Mouse (Mus musculus) stomach, embryonic 15.5 days (tissue): ENCODE measurements around the gene Zfhx3. TPM values are rescaled to one million over a fixed set of nuclear protein-coding genes. Genes with fewer than 3 reads are reported as not detected.

Source experiments
- ATAC-seq: fragments of 200-750 bp; cut with Nextera tagmentation; 2 replicates; pipeline ENCODE4 v1.8.0; 2017; ENCODE audit warnings: low read depth, moderate number of reproducible peaks, moderate TSS enrichment; ENCODE audit not compliant: insufficient read depth, low FRiP score
- H3K27ac ChIP-seq: fragments of 300-500 bp; sonication (generic); 2 replicates; pipeline ENCODE4 v1.5.1; 2015; ENCODE audit warnings: mild to moderate bottlenecking, inconsistent platforms
- H3K27me3 ChIP-seq: fragments of 300-500 bp; sonication (generic); replicated peaks from 2 replicates; pipeline ENCODE4 v1.6.1; 2015; ENCODE audit warnings: inconsistent platforms
- H3K36me3 ChIP-seq: fragments of 300-500 bp; sonication (generic); 2 replicates; pipeline ENCODE4 v1.6.1; 2015; ENCODE audit warnings: inconsistent platforms
- H3K4me1 ChIP-seq: fragments of 300-500 bp; sonication (generic); 2 replicates; pipeline ENCODE4 v1.6.1; 2015; ENCODE audit warnings: inconsistent platforms
- H3K4me2 ChIP-seq: fragments of 300-500 bp; sonication (generic); 2 replicates; pipeline ENCODE4 v1.6.1; 2015; ENCODE audit warnings: mild to moderate bottlenecking, inconsistent platforms
- H3K4me3 ChIP-seq: fragments of 300-500 bp; sonication (generic); replicated peaks from 2 replicates; pipeline ENCODE4 v1.5.1; 2015; ENCODE audit warnings: inconsistent platforms
- H3K9ac ChIP-seq: fragments of 300-500 bp; sonication (generic); 2 replicates; pipeline ENCODE4 v1.6.1; 2015; ENCODE audit warnings: inconsistent platforms
- H3K9me3 ChIP-seq: fragments of 300-500 bp; sonication (generic); 2 replicates; pipeline ENCODE4 v1.6.1; 2016; ENCODE audit warnings: inconsistent platforms
- WGBS: fragments of 180-500 bp; shearing (Covaris S2); methylation state at CpG from one replicate; pipeline ENCODE4 v1.1.7; 2015; 5-methylcytosine and 5-hydroxymethylcytosine counted together
- microRNA-seq: library from miRNA; unstranded; fragments of <30 nt; microRNA quantifications from one replicate; pipeline ENCODE4, GENCODE M21; 2016
- polyA plus RNA-seq: library from polyadenylated mRNA; unstranded; fragments of >200 nt; fragmentation: Nextera tagmentation; extraction: Ambion mirVana; gene quantifications from 2 replicates; pipeline ENCODE4 v1.2.1, GENCODE M21; 2015

Gene Zfhx3
- polyA plus RNA-seq, 1 experiment from 2014 or later, result 12.9 TPM

GRCm38 (mm10) chr8:108999297-109000249, 1057.1 kb downstream of the Zfhx3 start:
- no peak for ATAC-seq
- Histone ChIP-seq H3K9ac (no peak overlapping the region), H3K9me3 (no peaks in the 10 kb centered on the region), H3K4me1 (no peaks in the 10 kb centered on the region), H3K27ac (no peak overlapping the region), H3K27me3 (no peaks in the 10 kb centered on the region), H3K4me2 (no peak overlapping the region; the same call in 1 of the 2 replicates), H3K36me3 (no peaks in the 10 kb centered on the region), H3K4me3 (no peak overlapping the region)
- WGBS, result 56% methylated on average over 15 of the region's 15 CpGs

GRCm38 (mm10) chr8:109001031-109001430, 1058.6 kb downstream of the Zfhx3 start:
- ATAC-seq, result no peak
- no peaks in the 10 kb centered on the region for H3K27me3 ChIP-seq
- H3K36me3 ChIP-seq, result no peaks in the 10 kb centered on the region
- WGBS, result 86% methylated on average over 9 of the region's 9 CpGs
- no peak overlapping the region for H3K9ac ChIP-seq
- no peak overlapping the region for H3K4me2 ChIP-seq
- H3K27ac ChIP-seq, result no peak overlapping the region
- no peaks in the 10 kb centered on the region for H3K9me3 ChIP-seq
- no peaks in the 10 kb centered on the region for H3K4me1 ChIP-seq
- no peak overlapping the region for H3K4me3 ChIP-seq

- 81% methylated on average over 5 of the region's 5 CpGs for WGBS
- no peaks in the 10 kb centered on the region for H3K9me3 ChIP-seq
- H3K27ac ChIP-seq, result no peak overlapping the region
- no peaks in the 10 kb centered on the region for H3K27me3 ChIP-seq
- H3K4me3 ChIP-seq, result no peak overlapping the region
- H3K4me2 ChIP-seq, result no peak overlapping the region
- H3K36me3 ChIP-seq, result no peaks in the 10 kb centered on the region
- no peak for ATAC-seq
- H3K4me1 ChIP-seq, result no peaks in the 10 kb centered on the region
- H3K9ac ChIP-seq, result no peak overlapping the region
These were observed 1059.5 kb downstream of the Zfhx3 start for GRCm38 (mm10) chr8:109001923-109002322.

GRCm38 (mm10) chr8:109006986-109007385, 1064.5 kb downstream of the Zfhx3 start:
- Histone ChIP-seq H3K27me3 (no peaks in the 10 kb centered on the region), H3K9ac (no peak overlapping the region), H3K27ac (no peak overlapping the region), H3K4me2 (no peak overlapping the region), H3K4me3 (no peak overlapping the region), H3K9me3 (no peaks in the 10 kb centered on the region), H3K36me3 (no peaks in the 10 kb centered on the region), H3K4me1 (no peaks in the 10 kb centered on the region)
- 73% methylated on average over 9 of the region's 9 CpGs for WGBS
- no peak for ATAC-seq

Small RNA genes lying within 50 kb of the gene (microRNA-seq; reads per million reads assigned to microRNA genes)
- not detected for gene Mir3108
